Mouse (Mus musculus) G1E (cell line): ENCODE data around the gene Psmd5. TPM values are rescaled to one million over a fixed set of nuclear protein-coding genes. Genes with fewer than 3 reads are reported as not detected.
A peak's percentile ranks its signal among the peaks of the same experiment; 100 is the strongest.

Experiments
- ATAC-seq: 2 replicates; pipeline ENCODE4 v1.8.0; 2016; ENCODE audit warnings: mild to moderate bottlenecking; ENCODE audit not compliant: insufficient number of reproducible peaks, poor library complexity, low FRiP score, severe bottlenecking; ENCODE audit errors: extremely low read depth
- DNase-seq: peaks from one replicate; pipeline ENCODE4 v3.0.0; 2012; ENCODE audit warnings: low spot score
- H3K27me3 ChIP-seq: 2 replicates; pipeline ENCODE4 v1.6.1; 2012; ENCODE audit warnings: mild to moderate bottlenecking, low read length, inconsistent platforms; ENCODE audit not compliant: insufficient read depth
- H3K36me3 ChIP-seq: replicated peaks from 2 replicates; pipeline ENCODE3; 2012; ENCODE audit warnings: mild to moderate bottlenecking, inconsistent platforms
- H3K4me1 ChIP-seq: 2 replicates; pipeline ENCODE4 v1.6.1; 2012; ENCODE audit warnings: low read depth, low read length, inconsistent platforms, mixed read lengths; ENCODE audit not compliant: insufficient read depth
- H3K4me3 ChIP-seq: 2 replicates; pipeline ENCODE4 v1.5.1; 2012; ENCODE audit warnings: low read depth, mild to moderate bottlenecking, inconsistent platforms, low read length, moderate library complexity, mixed read lengths
- H3K9me3 ChIP-seq: replicated peaks from 2 replicates; pipeline ENCODE4 v1.6.1; 2012; ENCODE audit warnings: inconsistent platforms
- CTCF ChIP-seq: IDR thresholded peaks from 2 replicates; pipeline ENCODE4 v1.5.1; 2012; ENCODE audit warnings: low read depth, low read length, inconsistent platforms, mixed read lengths
- GATA1 ChIP-seq: IDR thresholded peaks from 2 replicates; pipeline ENCODE4 v1.6.1; 2012; ENCODE audit warnings: borderline replicate concordance, low read length, inconsistent platforms, mixed read lengths
- GATA2 ChIP-seq: IDR thresholded peaks from 2 replicates; pipeline ENCODE4 v1.6.1; 2012; ENCODE audit warnings: low read depth, low read length, inconsistent platforms, borderline replicate concordance
- POLR2AphosphoS5 ChIP-seq: IDR thresholded peaks from 2 replicates; pipeline ENCODE4 v1.6.1; 2012; ENCODE audit warnings: low read depth, low read length, inconsistent platforms; ENCODE audit not compliant: insufficient replicate concordance
- TAL1 ChIP-seq: conservative IDR thresholded peaks from 2 replicates; pipeline ENCODE4 v1.6.1; 2012; ENCODE audit warnings: low read depth, low read length, inconsistent platforms, mixed read lengths
- polyA plus RNA-seq: library from polyadenylated mRNA; stranded (reverse); fragments of >175 nt; gene quantifications from 2 replicates; pipeline ENCODE4 v1.2.3, GENCODE M21; 2012
- total RNA-seq, 2 experiments: library from RNA; stranded (forward) in 1 of 2; stranded (reverse) in 1 of 2; fragments of 200-1000 nt in 1 of 2; fragments of >200 nt in 1 of 2; fragmentation: Nextera tagmentation in 1 of 2; gene quantifications; 2 replicates each; pipeline ENCODE4 v1.2.3; 2014 to 2017

Psmd5 gene
- total and polyA plus RNA-seq, 3 experiments: 12.0 to 76.4 (median 44.7) TPM

DNA sequence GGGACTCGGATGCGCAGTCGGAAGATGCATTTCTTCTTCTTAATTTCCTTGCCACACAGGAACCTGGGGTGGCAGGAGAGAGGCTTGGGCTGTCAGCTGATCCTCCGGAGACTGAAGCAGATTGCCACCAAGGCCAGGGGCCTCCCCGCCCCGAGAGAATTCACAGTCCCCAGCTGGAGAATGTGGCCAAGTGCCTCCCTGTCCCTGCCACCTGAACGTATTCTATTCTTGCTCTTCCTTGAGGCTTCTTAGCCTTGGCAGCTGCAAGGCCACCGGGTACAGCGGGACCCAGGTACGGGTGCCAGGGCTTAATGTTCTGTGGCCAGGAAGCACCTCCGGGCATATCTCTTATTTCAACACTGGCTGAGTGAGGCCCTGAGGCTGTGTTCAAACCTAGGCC lies 24.9 kb upstream of the Psmd5 start:
- Histone ChIP-seq H3K9me3 (no peaks in the 10 kb centered on the region), H3K4me1 (peaks cover 25% of the 10 kb centered on the region), H3K36me3 (no peaks in the 10 kb centered on the region), H3K4me3 (no peak overlapping the region), H3K27me3 (peaks cover 47% of the 10 kb centered on the region)
- TF ChIP-seq TAL1 (no peak), GATA2 (no peak), POLR2AphosphoS5 (no peak), GATA1 (no peak)
- DNase-seq (no peak), ATAC-seq (no peak)

DNA sequence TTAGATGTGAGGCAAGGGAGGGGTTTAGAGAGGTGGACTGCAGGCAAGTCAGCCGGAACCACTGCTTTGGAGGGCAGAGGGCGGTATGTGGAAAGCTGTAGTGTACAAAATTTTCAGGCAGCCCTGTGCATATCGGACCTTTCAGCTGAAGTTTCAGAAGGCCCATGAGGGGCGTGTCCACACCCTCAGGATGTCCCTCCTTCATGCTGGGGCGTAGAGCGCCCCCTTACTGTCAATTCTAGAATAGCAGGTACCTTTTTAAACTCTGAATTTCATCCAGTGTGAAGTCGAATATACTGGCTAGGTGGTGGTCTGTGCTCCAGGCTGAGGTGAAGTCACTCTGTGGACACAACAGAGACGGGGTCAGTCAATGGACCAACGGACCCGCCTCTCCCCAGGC lies 23.1 kb upstream of the Psmd5 start:
- Histone ChIP-seq H3K36me3 (no peaks in the 10 kb centered on the region), H3K4me1 (peaks cover 9% of the 10 kb centered on the region), H3K27me3 (peaks cover 61% of the 10 kb centered on the region), H3K9me3 (no peaks in the 10 kb centered on the region), H3K4me3 (no peak overlapping the region)
- peak; percentile 43 for DNase-seq
- no peak for ATAC-seq
- TF ChIP-seq CTCF (peak; percentile 79), TAL1 (no peak)

DNA sequence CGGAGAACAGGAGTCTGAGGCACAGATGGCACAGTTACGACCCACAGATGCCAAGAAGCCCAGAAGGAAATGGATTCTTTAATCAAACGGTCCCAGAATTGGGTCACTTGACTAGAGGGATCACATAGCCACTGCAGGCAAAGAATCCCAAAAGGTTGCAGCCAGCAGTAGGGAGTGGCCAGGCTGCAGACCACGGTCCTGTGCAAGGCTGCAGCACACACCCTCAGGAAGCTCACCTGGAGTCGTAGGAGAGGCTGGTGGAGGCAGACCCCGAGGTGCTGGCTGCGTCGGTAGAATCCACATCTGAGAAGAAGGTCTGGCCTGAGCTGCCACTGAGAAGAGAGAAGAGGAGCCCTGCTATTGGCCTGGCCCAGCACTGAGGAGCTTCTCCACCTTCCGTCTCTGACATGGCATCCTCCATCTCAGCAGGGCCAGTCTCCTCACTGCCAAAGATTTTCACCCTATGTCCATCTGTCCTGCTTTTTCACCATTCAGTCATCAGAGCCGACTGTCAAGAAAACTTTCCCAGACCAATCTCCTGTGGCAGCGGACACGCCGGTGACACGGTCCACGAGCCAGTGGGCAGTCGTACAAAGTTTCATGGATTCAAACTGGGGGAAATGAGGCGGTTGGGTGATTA lies 22.2 kb upstream of the Psmd5 start:
- no peak overlapping the region for H3K4me3 ChIP-seq
- TF ChIP-seq GATA2: no peak
- no peak for TF ChIP-seq TAL1
- TF ChIP-seq GATA1: no peak
- no peak for TF ChIP-seq POLR2AphosphoS5
- TF ChIP-seq CTCF: no peak
- ATAC-seq: no peak
- H3K9me3 ChIP-seq: no peaks in the 10 kb centered on the region
- peaks cover 9% of the 10 kb centered on the region for H3K4me1 ChIP-seq
- no peaks in the 10 kb centered on the region for H3K36me3 ChIP-seq
- DNase-seq: no peak
- H3K27me3 ChIP-seq: peaks cover 66% of the 10 kb centered on the region

DNA sequence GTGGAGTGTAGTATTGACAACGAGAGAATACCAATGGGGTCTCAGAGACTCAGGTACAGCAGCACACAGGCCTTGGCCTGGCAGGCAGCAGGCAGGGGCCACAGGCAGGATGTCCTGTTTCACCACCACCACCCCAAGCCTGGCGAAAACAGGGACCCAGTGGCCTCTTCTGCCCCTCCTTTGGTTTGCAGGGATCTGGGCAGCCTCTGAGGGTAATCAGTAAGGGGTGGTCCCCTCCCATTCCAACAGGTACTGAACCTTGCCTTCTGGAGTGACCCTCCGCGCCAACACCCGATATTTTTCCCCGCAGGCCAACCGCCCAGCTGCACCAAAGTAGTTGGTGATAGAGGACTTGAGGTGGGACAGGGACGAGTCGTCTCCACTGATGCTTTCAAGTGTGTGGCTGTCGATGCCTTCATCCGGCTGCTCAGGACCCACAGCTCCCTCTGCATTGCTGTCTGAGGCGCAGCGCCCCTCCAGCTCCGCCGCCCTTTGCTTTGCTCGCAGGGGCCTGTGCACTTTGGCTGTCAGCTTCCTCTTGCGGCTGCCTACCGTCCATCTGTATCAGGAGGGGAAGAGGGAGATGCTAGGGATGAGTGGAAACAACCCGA lies 20.8 kb upstream of the Psmd5 start:
- H3K4me1 ChIP-seq: peaks cover 9% of the 10 kb centered on the region
- H3K4me3 ChIP-seq: no peak overlapping the region
- DNase-seq (no peak), ATAC-seq (no peak)
- no peak for TF ChIP-seq GATA1
- TF ChIP-seq TAL1: no peak
- no peak for TF ChIP-seq POLR2AphosphoS5
- TF ChIP-seq CTCF: no peak
- no peak for TF ChIP-seq GATA2
- no peaks in the 10 kb centered on the region for H3K9me3 ChIP-seq
- H3K36me3 ChIP-seq: no peaks in the 10 kb centered on the region
- H3K27me3 ChIP-seq: peaks cover 68% of the 10 kb centered on the region

DNA sequence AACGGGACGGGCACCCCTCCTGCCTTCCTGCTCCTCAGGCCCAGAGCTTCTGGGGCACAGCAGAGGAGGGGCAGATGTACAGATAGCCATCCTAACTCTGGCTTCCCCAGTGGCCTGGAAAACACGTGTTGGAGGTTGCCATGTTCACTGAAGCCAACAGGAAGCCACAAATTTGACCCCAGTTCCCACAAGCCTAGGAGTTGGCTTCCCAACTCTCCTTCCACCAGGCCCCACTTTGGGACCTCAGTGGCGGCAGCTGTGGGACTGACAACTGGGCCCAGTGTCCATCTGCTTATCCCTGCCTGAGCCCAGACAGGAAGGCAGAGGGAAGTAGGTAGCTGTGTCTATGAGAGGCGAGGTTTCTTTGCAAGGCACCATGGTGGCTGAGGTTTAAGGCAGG lies 19.2 kb upstream of the Psmd5 start:
- Histone ChIP-seq H3K36me3 (no peaks in the 10 kb centered on the region), H3K4me1 (peaks cover 9% of the 10 kb centered on the region), H3K27me3 (peaks cover 65% of the 10 kb centered on the region), H3K4me3 (no peak overlapping the region), H3K9me3 (no peaks in the 10 kb centered on the region)
- no peak for DNase-seq
- TF ChIP-seq POLR2AphosphoS5 (no peak), TAL1 (no peak), GATA1 (no peak), GATA2 (no peak), CTCF (no peak)
- no peak for ATAC-seq

DNA sequence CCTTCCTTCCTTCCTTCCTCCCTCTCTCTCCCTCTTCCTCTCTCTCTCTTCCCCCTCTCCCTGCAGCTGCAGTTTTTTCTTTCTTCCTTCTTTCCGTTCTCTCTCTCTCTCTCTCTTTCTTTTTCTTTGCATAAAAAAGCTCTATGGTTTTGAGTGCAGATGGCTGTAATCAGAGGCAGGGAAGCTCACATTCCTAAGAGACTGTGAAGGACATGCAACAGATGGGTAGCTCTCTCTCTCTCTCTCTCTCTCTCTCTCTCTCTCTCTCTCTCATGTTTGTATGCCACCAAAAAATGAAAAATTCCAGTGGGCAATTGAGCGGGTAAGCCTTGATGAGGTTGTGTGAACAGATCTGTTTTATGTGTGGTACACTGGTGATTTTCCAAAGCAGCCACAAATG lies 9.4 kb upstream of the Psmd5 start:
- ATAC-seq: no peak

DNA sequence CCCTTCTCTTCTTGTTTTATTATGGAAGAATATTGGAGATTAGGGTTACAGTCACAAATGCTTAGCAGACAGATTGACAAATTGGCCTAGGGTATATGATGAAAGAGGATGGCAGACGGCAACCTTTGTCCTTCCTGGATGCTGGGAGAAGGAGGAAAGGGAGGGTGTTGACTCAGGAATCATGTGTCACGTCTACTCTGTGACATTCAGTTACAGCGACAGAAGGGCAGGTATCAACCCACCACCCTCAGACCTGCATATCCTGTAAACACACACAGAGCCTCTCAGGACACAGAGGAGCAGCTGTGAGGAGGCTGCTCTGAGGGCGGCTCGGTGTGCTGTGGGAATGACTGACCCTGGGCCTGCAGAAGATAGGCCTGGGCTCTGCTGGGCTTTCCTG lies 8.4 kb upstream of the Psmd5 start:
- Histone ChIP-seq H3K4me1 (no peaks in the 10 kb centered on the region), H3K4me3 (no peak overlapping the region), H3K36me3 (no peaks in the 10 kb centered on the region), H3K9me3 (no peaks in the 10 kb centered on the region), H3K27me3 (peaks cover 80% of the 10 kb centered on the region)
- TF ChIP-seq GATA1: no peak
- no peak for TF ChIP-seq TAL1
- TF ChIP-seq GATA2: no peak
- no peak for TF ChIP-seq POLR2AphosphoS5
- TF ChIP-seq CTCF: no peak
- DNase-seq (no peak), ATAC-seq (no peak)

More for the DNA sequence above, 9.4 kb upstream of the Psmd5 start:
- Histone ChIP-seq H3K36me3 (no peaks in the 10 kb centered on the region), H3K4me3 (no peak overlapping the region), H3K9me3 (no peaks in the 10 kb centered on the region), H3K4me1 (no peaks in the 10 kb centered on the region), H3K27me3 (peaks cover 78% of the 10 kb centered on the region)
- no peak for DNase-seq
- TF ChIP-seq GATA2 (no peak), TAL1 (no peak), CTCF (no peak), GATA1 (no peak), POLR2AphosphoS5 (no peak)
